Mouse (Mus musculus): Measurements from ENCODE around the gene Tdrd5.
A peak's percentile ranks its signal among the peaks of the same experiment; 100 is the strongest.
"Not testable (repeated sequence)": the region's sequence is repeated elsewhere in the genome, so short reads cannot be mapped to it uniquely, and the experiment has no call there.

The Tdrd5 gene

DNA sequence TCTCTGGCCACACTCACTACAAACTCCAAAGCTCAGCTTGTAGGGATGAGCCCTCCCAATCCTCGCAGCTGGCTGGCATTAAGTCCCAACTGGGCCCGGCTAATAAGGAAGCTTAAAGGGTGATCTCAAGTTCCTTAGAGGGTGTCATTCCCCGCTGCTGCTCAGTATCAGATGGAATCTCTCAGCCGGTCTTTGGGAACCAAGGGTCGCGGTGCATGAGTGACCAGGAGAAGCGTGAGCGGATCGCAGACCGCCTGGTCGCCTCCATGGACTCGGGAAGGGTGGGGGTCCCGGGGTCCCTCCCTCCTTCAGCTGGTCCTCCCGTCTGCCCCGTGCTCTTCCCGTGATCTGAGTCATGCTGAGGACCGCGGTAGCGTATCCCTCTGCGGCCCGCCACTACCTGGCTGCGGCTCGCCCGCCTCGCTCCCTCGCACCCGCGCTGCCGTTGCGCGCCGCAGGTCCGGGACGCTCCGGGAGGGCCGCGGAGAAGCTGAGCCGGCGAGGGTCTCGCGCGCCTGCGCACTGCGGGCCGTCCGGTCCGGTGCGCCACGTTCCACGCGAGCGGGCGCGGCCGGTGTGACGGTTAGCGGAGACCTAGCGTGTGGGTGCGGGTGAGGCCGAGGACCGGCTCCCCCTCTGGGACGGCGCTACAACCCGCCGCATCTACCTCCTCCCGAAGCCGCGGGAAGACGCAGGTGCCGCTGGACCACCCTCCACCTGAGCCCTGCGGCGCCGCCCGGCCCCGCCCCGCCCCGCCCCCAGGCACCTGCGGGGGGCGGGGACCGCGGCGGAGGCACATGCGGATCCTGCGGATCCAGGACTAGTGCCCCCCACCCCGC, at the start of gene Tdrd5:
Gene Tdrd5 (minus strand): TSS at position 754 of the 839 bp plus-strand sequence.
- DNase-seq (ENCODE audit: low spot score), result no peak

DNA sequence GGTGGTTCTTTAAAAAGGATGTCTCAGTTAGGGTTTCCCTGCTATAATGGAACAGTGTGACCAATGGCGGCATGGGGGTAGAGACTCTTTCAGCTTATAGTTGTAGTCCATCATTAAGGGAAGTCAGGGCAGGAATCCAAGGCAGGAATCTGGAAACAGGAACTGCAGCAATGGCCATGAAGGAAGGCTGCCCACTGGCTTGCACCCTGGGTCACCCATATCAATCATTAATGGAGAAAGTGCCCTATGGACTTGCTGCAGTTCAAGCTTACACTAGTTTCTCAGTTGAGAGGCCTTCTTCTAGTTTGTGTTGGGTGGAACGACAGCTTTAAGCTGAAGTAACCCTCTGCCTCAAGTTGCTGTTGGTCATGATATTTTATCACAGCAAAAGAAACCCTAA, 49.0 kb upstream of the Tdrd5 start:
- no peak for DNase-seq (ENCODE audit: low spot score)

- DNase-seq (ENCODE audit: low spot score), result no peak
Observed at GRCm38 (mm10) chr1:156350441-156350840, 47.0 kb upstream of the Tdrd5 start.

- DNase-seq (ENCODE audit: low spot score), result no peak
Observed at GRCm38 (mm10) chr1:156349031-156349430, 45.6 kb upstream of the Tdrd5 start.

DNA sequence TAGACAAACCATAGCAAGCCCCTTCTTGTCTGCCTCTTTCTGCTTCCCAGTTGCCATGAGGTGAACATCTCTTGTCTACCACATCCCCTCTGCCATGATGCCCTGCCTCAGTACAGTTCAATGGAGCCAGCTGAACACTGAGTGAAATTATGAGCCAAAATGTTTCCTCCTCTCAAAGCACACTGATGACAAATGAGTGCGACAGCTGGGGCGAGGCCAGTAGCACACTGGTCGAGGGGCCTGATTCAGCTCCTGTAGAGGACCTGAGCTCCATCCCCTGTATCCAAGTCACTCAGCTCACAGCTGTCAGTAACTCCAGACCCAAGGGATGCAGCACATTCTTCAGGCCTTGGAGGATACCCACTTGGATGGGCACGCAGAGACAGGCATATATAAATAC, 42.2 kb upstream of the Tdrd5 start:
- DNase-seq (ENCODE audit: low spot score), result no peak

- no peak for DNase-seq (ENCODE audit: low spot score)
Observed at GRCm38 (mm10) chr1:156344433-156344832, 41.0 kb upstream of the Tdrd5 start.

- no peak for DNase-seq (ENCODE audit: low spot score)
Observed at GRCm38 (mm10) chr1:156340847-156341246, 37.4 kb upstream of the Tdrd5 start.

DNA sequence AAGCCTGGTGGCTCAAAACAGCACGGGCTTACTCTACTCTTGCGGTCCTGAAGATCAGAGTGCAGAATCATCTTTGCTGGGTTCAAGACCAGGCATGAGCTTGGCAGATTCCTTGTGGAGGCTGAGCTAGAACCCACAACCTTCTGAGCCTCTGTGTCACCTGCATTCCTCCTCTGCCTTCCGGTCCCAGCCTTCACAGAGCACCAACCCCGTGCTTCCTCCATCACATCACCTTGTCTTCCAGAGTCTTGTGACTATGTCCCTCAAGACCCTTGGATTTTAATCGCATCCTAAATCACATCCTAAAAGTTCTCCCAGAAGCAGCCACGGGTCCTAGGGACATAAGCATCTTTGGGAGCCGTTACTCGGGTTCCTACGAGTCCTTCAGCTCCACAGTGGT, 19.7 kb upstream of the Tdrd5 start:
- no peak for DNase-seq (ENCODE audit: low spot score)

GRCm38 (mm10) chr1:156310630-156311029, 7.2 kb upstream of the Tdrd5 start, which contains the start of gene Nphs2:
Gene Nphs2, plus strand, starts transcription at chr1:156310727.
- no peak for DNase-seq (ENCODE audit: low spot score)

DNA sequence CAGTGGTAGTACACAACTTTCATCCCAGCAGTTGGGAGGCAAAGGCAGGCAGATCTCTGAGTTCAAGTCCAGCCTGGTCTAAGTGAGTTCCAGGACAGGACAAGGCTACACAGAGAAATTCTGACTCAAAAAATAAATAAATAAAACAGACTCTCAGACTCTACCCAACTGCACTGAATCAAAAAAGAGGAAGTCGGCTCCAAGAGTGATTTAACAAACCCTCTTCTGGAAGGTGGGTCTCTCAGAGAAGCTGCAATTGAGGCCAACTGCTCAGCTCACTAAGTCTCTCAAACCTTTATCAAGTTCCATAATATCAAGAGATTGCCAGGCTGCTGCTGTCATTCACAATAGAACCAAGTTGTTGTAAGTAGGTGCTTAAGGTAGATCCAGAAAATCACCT, 5.1 kb upstream of the Tdrd5 start:
- DNase-seq (ENCODE audit: low spot score), result no peak

GRCm38 (mm10) chr1:156290016-156290415, 13.4 kb downstream of the Tdrd5 start:
- no peak for DNase-seq (ENCODE audit: low spot score)

DNA sequence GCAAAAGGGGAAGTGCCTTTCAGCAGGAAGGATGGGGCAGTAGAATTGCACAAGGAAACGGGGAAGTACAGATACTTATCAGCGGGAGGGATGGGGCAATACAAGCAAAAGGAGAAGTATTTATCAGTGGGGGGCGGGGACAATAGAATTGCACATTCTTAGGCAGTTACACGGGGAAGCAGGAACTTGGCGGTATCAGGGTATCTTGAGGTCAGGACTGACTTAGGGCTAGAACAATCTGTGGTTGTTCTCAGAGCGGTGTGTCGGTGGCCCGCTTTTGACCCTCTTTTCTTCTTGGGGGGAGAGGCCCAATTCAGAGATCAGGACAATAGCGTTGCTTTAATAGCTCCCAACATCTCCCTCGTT, 14.3 kb downstream of the Tdrd5 start:
- not testable (repeated sequence) for DNase-seq (ENCODE audit: low spot score)

GRCm38 (mm10) chr1:156288556-156289221, 14.8 kb downstream of the Tdrd5 start:
- DNase-seq (ENCODE audit: low spot score), result no peak

DNA sequence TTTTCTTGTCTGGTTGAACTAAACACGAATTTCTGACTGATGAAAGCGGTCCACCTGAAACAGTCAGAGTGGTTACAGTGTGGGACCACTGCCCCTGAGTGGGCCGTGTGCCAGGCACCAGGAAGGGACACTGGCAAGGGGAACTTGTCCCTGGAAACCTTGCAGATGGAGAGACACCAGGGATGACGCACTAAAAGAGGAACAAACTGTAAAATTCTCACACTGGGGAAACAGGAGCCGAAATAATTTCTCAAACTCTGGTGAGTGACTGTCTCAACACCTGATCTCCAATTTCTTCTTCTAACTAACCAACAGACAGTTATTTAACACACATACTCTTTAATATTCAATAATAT, 17.9 kb downstream of the Tdrd5 start:
- no peak for DNase-seq (ENCODE audit: low spot score)

DNA sequence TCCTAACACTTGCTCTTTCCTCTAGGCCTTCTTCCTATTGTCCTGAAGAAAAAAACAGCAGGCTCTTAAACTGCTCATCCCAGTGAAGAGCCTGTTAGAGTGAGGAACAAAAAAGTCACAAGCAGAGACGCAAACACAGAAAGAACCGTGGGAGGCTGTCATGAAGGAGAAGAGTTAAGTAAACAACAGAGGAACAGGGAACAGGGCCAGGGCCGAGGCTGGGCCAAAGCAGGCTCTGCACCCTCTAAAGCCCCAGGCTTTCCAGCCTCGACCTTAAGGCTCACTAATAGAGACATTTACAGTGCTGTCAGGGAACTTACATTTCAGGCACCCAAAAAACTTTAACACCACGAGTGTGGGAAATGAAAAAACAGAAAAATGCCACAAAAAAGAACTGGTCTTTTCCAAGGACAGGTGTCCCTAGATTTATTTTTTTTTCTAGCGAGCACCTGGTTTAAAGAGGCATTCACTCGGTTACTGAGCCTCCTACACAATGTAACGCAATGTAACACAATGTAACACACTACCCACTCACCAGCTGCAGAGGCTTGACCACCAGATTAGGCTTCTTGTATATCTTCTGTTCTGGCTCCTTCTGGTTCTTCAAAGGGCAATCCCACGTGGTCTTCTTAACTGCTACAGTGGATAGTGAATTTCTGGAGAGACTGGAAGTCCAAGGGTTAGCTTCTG, 18.5 kb downstream of the Tdrd5 start:
- DNase-seq (ENCODE audit: low spot score), result peak; percentile 40

DNA sequence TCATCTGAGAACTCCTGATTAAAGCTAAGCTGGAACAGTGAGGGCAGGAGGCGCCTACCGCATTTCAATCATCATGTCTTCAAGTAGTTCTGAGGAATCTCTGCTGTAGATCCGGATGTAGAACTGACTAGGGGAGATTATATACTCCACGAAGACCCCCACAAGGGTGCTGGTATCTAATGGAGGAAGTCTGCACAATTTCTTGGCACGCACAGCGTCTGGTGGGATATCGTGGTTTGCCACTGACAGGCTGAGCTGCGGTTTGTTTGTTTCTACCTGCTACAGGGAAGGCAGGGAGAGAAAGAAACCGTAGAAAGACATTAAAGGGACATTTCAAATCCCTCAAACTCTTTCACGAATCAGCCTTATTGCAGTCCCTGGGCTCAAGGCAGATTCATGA, 19.3 kb downstream of the Tdrd5 start:
- no peak for DNase-seq (ENCODE audit: low spot score)

DNA sequence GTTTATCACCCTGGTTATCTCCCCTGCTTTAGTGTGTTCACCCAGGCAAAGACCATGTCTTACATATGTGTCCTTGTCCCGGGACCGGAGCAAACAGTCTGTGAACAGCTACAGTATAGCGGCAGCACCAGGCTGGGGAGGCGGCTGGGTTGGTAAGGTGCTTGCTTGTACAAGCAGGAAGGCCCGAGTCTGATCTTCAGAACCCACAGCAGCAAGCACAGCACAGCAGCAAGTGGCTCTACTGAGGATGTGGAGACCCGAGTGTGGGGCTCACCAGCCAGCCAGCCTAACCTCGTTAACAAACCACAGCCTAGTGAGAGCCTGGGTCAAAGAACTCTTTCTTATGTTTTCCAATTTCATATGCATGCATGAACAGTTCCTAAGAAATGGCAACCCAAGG, 23.3 kb downstream of the Tdrd5 start:
- no peak for DNase-seq (ENCODE audit: low spot score)

- no peak for DNase-seq (ENCODE audit: low spot score)
Observed at GRCm38 (mm10) chr1:156273647-156274046, 29.8 kb downstream of the Tdrd5 start.

DNA sequence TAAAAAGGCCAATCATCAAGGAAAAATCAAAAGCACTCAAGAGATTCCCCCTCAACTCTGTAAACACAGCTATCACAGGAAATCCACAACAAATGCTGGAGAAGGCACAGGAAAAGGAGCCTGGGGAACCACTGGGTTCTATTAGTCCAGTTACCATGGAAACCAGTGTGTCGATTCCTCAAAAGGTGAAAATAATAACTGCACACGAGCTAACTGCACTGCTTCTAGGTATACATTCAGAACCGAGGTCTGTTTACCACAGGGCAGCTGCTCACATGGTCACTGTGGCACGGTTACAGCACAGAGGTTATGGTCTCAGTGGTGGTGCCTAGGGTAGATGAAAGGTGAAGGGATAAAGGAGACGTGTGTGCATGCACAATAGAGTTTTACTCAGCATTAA, 31.8 kb downstream of the Tdrd5 start:
- DNase-seq (ENCODE audit: low spot score), result no peak

DNA sequence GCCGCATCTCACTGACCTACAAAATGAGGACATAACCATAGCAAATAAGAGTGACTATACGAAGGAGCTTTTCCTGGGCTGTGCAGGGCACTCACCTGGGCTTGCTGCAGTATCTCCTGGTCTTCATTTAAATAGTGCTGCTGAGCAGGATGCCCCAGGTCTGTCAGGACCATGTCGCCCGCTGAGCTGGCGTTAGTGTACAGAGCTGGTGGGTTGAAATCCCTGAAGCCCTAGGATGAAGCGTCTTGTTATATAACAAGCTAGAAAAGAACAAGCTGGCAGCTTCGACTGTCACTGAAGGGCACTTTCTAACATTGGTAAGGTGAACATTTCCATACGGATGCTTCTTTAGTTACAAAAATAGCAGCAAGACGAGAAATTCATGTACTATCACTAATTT, 33.0 kb downstream of the Tdrd5 start:
- DNase-seq (ENCODE audit: low spot score), result no peak

GRCm38 (mm10) chr1:156268546-156268945, 34.9 kb downstream of the Tdrd5 start:
- not testable (repeated sequence) for DNase-seq (ENCODE audit: low spot score)

GRCm38 (mm10) chr1:156263946-156264345, 39.5 kb downstream of the Tdrd5 start:
- no peak for DNase-seq (ENCODE audit: low spot score)

DNA sequence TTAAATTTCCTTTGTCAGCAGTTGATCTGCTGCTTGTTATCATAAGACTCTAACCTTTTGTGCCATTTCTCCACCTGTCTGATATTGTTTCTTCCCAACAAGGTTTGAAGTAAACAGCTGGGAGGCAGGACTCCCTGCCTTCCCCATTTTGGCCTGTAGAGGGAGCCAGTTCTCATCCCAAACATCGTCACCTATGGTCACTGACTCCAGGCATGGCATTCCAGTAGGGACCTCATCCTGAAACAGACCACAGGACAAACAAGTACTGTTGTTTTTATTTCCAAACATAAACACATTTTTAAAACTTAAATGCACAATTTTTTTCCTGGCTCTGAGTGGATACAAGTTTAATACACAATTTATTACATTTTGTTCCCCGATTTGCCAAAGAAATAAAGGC, 40.1 kb downstream of the Tdrd5 start:
- DNase-seq (ENCODE audit: low spot score), result peak; percentile 61

Measured in ovary, postnatal 14 days (tissue).